Mouse (Mus musculus) heart, embryonic 11.5 days (tissue): ENCODE measurements at regions not wholly inside any gene's neighbourhood (a gene's known extent, or its start where the extent isn't known, plus 50 kb on each side); places are given as distances from the start of the nearest gene placed in this dataset.

Source experiments
- ATAC-seq: fragments of 200-750 bp; cut with Nextera tagmentation; replicated peaks from 2 replicates; pipeline ENCODE4 v1.8.0; 2017; ENCODE audit warnings: moderate library complexity; ENCODE audit not compliant: insufficient number of reproducible peaks, low FRiP score, low TSS enrichment
- H3K27ac ChIP-seq: fragments of 300-500 bp; sonication (generic); 2 replicates; pipeline ENCODE4 v1.5.1; 2014; ENCODE audit warnings: mild to moderate bottlenecking, low read depth, low read length
- H3K27me3 ChIP-seq: fragments of 300-500 bp; sonication (generic); 2 replicates; pipeline ENCODE4 v1.6.1; 2014; ENCODE audit warnings: mild to moderate bottlenecking, low read length, mixed read lengths; ENCODE audit not compliant: control insufficient read depth, insufficient read depth
- H3K36me3 ChIP-seq: fragments of 300-500 bp; sonication (generic); 2 replicates; pipeline ENCODE4 v1.6.1; 2014; ENCODE audit warnings: mild to moderate bottlenecking, low read length, moderate library complexity, mixed read lengths; ENCODE audit not compliant: control insufficient read depth, insufficient read depth
- H3K4me1 ChIP-seq: fragments of 300-500 bp; sonication (generic); 2 replicates; pipeline ENCODE4 v1.6.1; 2014; ENCODE audit warnings: low read length; ENCODE audit not compliant: control insufficient read depth, insufficient read depth
- H3K4me2 ChIP-seq: fragments of 300-500 bp; sonication (generic); 2 replicates; pipeline ENCODE4 v1.6.1; 2014; ENCODE audit warnings: mild to moderate bottlenecking, moderate library complexity
- H3K4me3 ChIP-seq: fragments of 300-500 bp; sonication (generic); 2 replicates; pipeline ENCODE4 v1.5.1; 2014; ENCODE audit warnings: low read depth, low read length
- H3K9ac ChIP-seq: fragments of 300-500 bp; sonication (generic); 2 replicates; pipeline ENCODE4 v1.6.1; 2014; ENCODE audit warnings: mild to moderate bottlenecking, low read depth, low read length, moderate library complexity
- H3K9me3 ChIP-seq: fragments of 300-500 bp; sonication (generic); replicated peaks from 2 replicates; pipeline ENCODE4 v1.6.1; 2016; ENCODE audit warnings: low read length; ENCODE audit not compliant: control insufficient read depth
- WGBS: fragments of 180-500 bp; shearing (Covaris S2); extraction: QIAGEN DNeasy Blood & Tissue Kit; methylation state at CpG from one replicate; pipeline ENCODE4 v1.1.7; 2014; ENCODE audit not compliant: insufficient replicate concordance; 5-methylcytosine and 5-hydroxymethylcytosine counted together

DNA sequence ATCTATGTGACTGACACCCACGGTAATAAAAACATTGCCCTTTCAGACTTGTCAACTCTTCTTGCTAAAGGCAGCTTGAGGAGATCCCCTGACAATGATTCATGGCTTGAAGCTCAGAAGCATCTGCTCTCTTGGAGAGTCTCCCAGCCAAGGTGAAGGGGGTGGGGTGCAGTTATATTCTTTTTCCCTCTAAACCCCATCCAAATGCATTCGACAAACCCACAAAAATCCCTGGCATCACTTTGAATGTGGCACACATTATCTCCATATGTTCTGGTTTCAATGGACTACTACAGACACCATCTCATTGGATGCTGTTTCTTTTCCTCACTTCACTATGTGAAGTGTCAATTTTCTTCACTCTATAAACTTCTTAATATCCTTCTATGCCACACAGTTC lies 603.0 kb upstream of the Rag2 start:
- no peaks in the 10 kb centered on the region for H3K27me3 ChIP-seq
- no peak overlapping the region for H3K4me2 ChIP-seq
- no peak overlapping the region for H3K27ac ChIP-seq
- WGBS: 75% methylated on average over 2 of the region's 2 CpGs
- ATAC-seq: no peak
- no peaks in the 10 kb centered on the region for H3K36me3 ChIP-seq
- no peak overlapping the region for H3K4me3 ChIP-seq
- H3K4me1 ChIP-seq: no peaks in the 10 kb centered on the region
- no peaks in the 10 kb centered on the region for H3K9me3 ChIP-seq
- H3K9ac ChIP-seq: no peak overlapping the region

DNA sequence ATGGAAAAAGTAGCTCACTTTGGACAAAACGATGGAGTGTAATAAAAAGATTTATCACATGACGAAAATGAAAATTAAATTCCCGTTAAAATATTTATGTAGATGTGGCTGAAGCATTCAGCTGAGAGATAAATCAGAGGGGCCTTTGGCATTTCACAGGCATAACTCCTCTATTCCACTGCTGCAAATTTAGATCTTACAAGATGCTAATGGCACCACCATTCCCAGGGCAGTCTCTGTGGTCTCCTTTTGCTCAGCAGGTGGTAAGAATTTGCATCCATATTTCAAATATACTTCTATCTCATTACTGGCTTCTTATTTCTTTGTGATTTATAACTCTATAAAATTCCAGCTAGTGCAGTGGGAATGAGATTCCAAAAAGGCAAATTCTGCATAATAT lies 581.5 kb upstream of the Rag2 start:
- Histone ChIP-seq H3K9ac (no peak overlapping the region), H3K27ac (no peak overlapping the region), H3K36me3 (no peaks in the 10 kb centered on the region), H3K27me3 (no peaks in the 10 kb centered on the region), H3K4me1 (no peaks in the 10 kb centered on the region), H3K4me3 (no peak overlapping the region), H3K4me2 (no peak overlapping the region), H3K9me3 (no peaks in the 10 kb centered on the region)
- no peak for ATAC-seq
- 82% methylated on average over 3 of the region's 3 CpGs for WGBS

DNA sequence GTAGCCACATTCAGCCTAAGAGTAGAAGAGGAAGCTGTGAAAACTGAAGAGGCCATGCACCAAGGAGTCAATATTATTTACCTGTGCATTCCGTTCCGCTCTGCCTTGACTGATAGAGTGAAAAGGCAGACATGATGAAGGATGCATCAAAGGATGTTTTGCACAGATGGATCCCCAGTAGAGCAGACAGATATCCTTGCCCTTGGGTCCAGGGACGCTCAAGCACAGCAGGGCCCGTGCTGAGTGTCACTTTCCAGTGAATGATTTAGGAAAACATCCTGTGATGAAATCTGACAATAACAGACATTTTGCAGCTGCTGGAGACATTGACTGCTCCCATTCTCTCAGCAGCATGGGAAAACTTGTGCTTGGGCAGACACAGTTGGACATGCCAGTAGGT lies 561.6 kb upstream of the Rag2 start:
- no peak for ATAC-seq

DNA sequence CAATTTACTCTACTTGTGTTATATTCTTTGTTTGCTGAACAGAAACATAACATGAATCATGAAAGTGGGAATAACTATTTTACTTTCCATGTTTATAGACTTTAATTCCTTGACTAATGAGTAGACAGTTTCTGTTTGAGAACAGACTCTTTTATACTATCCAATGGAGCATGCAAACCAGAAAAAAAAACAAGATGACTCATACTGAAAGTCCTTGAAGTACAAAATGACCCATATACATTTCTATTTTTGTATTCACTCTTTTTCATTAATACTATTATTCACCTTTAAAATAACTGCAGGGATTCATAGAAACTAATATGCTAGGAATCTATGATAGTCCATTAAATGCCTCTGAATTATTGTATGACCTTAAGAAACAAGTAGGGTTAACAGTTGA lies 549.5 kb upstream of the Rag2 start:
- Histone ChIP-seq H3K4me3 (no peak overlapping the region), H3K36me3 (no peaks in the 10 kb centered on the region), H3K27ac (no peak overlapping the region), H3K9me3 (no peaks in the 10 kb centered on the region), H3K27me3 (no peaks in the 10 kb centered on the region), H3K4me1 (no peaks in the 10 kb centered on the region), H3K9ac (no peak overlapping the region), H3K4me2 (no peak overlapping the region)
- ATAC-seq: no peak

More for the DNA sequence above, 561.6 kb upstream of the Rag2 start:
- Histone ChIP-seq H3K27ac (no peak overlapping the region), H3K4me3 (no peak overlapping the region), H3K9ac (no peak overlapping the region), H3K36me3 (no peaks in the 10 kb centered on the region), H3K4me2 (no peak overlapping the region), H3K4me1 (no peaks in the 10 kb centered on the region), H3K9me3 (no peaks in the 10 kb centered on the region), H3K27me3 (no peaks in the 10 kb centered on the region)
- 60% methylated on average over 4 of the region's 4 CpGs for WGBS

DNA sequence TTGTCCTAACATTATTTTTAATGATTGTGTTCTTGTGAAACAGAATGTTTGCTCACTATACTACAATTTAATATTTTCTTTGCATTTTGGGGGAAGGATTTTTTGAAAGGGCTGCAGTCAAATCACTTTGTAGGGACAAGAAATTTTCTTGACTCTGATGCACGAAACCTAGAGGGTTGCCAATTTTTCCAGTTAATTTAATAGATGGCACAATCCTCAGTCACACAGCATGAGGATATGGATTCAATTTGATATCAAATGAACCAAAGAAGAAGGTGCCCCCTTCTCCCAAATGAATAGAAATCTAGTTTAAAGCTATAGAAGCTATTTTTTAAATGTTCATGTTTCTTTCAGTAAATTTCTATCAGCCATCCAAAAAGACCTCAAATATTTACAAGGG lies 544.3 kb upstream of the Rag2 start:
- H3K9me3 ChIP-seq: no peaks in the 10 kb centered on the region
- no peak overlapping the region for H3K27ac ChIP-seq
- H3K4me3 ChIP-seq: no peak overlapping the region
- no peaks in the 10 kb centered on the region for H3K36me3 ChIP-seq
- H3K4me2 ChIP-seq: no peak overlapping the region
- WGBS: 63% methylated on average over 1 of the region's 1 CpGs
- H3K4me1 ChIP-seq: no peaks in the 10 kb centered on the region
- no peaks in the 10 kb centered on the region for H3K27me3 ChIP-seq
- H3K9ac ChIP-seq: no peak overlapping the region
- no peak for ATAC-seq

DNA sequence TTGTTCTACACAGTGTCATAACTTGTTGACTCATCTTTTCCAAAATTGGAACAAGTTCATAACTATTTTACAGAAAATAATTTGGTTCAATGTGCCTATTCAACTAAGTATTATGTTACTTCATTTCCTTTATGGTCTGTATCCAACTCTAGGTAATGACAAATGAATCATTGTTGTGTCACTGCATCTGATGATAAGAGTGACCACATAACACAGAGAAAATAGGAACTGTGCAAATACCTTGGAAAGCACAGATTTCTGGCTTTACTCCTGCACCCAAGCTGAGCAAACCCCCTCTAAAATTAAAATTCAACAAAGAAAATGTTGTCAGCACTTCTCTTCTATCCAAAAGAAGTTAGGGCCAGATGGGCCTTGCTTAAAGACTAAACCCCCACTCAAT lies 540.7 kb upstream of the Rag2 start:
- H3K36me3 ChIP-seq: no peaks in the 10 kb centered on the region

DNA sequence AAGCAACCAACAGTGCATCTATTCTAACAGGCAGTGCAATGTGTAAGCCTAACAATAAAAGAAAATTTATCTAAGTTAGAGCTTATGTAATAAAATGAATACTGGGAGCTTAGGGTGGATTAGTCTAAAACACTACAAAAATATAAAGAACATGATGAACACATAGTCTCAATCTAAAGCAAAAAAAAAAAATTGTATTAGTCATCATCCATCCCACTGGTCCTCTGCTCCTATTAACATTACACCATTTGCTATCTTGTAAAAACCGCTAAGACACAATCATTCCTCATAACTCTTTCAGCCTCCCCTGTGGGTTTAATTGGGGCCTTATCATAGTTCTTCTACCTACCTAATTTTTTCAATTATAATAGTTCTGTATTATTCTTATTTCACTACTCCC lies 539.9 kb upstream of the Rag2 start:
- H3K4me3 ChIP-seq: no peak overlapping the region
- no peak overlapping the region for H3K4me2 ChIP-seq
- 78% methylated on average over 1 of the region's 1 CpGs for WGBS
- H3K27ac ChIP-seq: no peak overlapping the region
- no peaks in the 10 kb centered on the region for H3K27me3 ChIP-seq
- H3K4me1 ChIP-seq: no peaks in the 10 kb centered on the region
- no peak for ATAC-seq
- no peaks in the 10 kb centered on the region for H3K9me3 ChIP-seq
- no peak overlapping the region for H3K9ac ChIP-seq
- no peaks in the 10 kb centered on the region for H3K36me3 ChIP-seq

More for the DNA sequence above, 540.7 kb upstream of the Rag2 start:
- Histone ChIP-seq H3K4me1 (no peaks in the 10 kb centered on the region), H3K4me3 (no peak overlapping the region), H3K27ac (no peak overlapping the region), H3K4me2 (no peak overlapping the region), H3K27me3 (no peaks in the 10 kb centered on the region), H3K9ac (no peak overlapping the region), H3K9me3 (no peaks in the 10 kb centered on the region)
- no peak for ATAC-seq

DNA sequence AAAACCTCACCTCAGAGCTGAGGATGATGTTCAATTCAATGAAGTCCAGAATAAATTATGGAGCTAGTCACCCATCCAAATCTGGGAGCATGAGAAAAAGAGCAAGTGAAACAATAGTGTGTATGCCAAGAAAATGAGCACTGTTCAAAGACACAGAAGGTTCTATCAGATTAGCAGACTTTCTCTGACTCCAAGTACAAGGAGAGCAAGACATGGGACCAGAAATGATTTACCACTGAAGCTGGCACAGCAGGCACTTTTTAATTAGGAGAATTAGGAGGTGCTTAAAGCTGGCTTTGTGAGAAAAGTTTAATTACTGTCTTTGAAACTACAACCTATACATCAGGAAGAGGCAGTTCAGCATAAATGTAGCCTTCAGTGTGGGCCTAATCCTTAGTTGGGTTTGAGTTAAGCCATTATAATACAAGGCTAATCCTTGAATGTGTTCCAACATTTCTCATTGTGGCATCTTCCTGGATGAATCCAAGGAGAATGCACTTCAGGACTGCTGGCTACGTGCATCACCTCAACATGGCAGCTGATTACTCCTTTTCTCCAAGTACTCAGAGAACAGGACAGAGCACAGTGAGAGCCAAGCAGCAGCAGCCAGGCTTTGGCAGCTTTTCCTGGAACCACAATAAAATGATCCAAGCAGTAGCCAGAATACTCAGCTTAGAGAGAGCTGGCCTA lies 517.2 kb upstream of the Rag2 start:
- no peak overlapping the region for H3K27ac ChIP-seq
- no peak for ATAC-seq
- no peaks in the 10 kb centered on the region for H3K27me3 ChIP-seq
- H3K36me3 ChIP-seq: no peaks in the 10 kb centered on the region
- no peaks in the 10 kb centered on the region for H3K9me3 ChIP-seq
- H3K4me2 ChIP-seq: no peak overlapping the region
- H3K9ac ChIP-seq: no peak overlapping the region
- WGBS: 89% methylated on average over 1 of the region's 1 CpGs
- H3K4me3 ChIP-seq: no peak overlapping the region
- H3K4me1 ChIP-seq: no peaks in the 10 kb centered on the region

DNA sequence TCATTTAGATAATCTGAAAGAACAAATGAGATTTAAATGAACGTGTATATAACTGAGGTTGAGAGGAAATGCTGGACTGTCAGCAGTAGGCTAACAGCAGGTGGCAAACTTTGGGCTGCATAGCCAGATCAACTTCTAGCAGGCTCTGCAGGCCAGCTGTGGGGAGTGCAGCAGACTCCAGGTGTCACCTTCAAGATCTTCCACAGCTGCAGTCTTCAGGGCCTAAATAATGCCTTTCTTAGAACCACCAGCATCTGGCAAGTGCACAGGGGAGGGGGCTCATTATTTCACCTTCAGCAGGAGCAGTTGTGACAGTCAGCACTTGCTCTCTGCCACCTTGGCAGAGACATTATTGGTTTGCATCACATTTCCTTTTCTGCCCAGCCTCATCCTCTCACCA lies 487.7 kb upstream of the Rag2 start:
- Histone ChIP-seq H3K9me3 (no peaks in the 10 kb centered on the region), H3K4me2 (no peak overlapping the region), H3K4me1 (no peaks in the 10 kb centered on the region), H3K36me3 (no peaks in the 10 kb centered on the region), H3K27me3 (no peaks in the 10 kb centered on the region), H3K9ac (no peak overlapping the region), H3K27ac (no peak overlapping the region), H3K4me3 (no peak overlapping the region)
- 21% methylated on average over 1 of the region's 1 CpGs for WGBS
- ATAC-seq: no peak
